Mouse (Mus musculus) layer of hippocampus, adult 6 months (tissue): ENCODE results near the gene Vps41. TPM values are rescaled to one million over a fixed set of nuclear protein-coding genes. Genes with fewer than 3 reads are reported as not detected.

ENCODE experiments used
- long read RNA-seq, 2 experiments: library from polyadenylated mRNA; unstranded; transcript quantifications; one replicate each; pipeline ENCODE4 v2.0.0; 2019 to 2020
- polyA plus RNA-seq: library from polyadenylated mRNA; unstranded; fragments of <200 nt; fragmentation: Nextera tagmentation; gene quantifications from 2 replicates; pipeline ENCODE4 v1.2.3, GENCODE M21; 2021

Vps41 gene
- 63.3 and 72.9 TPM in 2 replicates for polyA plus RNA-seq
- long read RNA-seq, experiment 1, transcript Vps41-201 (29 exons, 3,199 nt), result major isoform, 101 of 175 reads
- long read RNA-seq, experiment 1, partial matches to known transcripts, result 64 of 175 reads
- long read RNA-seq, experiment 1, other reads (novel, unspliced or antisense), result 10 of 175 reads
- long read RNA-seq, experiment 2, transcript Vps41-201 (29 exons, 3,199 nt), result major isoform, 748 of 922 reads
- long read RNA-seq, experiment 2, partial matches to known transcripts, result 69 of 922 reads
- long read RNA-seq, experiment 2, other reads (novel, unspliced or antisense), result 105 of 922 reads

DNA sequence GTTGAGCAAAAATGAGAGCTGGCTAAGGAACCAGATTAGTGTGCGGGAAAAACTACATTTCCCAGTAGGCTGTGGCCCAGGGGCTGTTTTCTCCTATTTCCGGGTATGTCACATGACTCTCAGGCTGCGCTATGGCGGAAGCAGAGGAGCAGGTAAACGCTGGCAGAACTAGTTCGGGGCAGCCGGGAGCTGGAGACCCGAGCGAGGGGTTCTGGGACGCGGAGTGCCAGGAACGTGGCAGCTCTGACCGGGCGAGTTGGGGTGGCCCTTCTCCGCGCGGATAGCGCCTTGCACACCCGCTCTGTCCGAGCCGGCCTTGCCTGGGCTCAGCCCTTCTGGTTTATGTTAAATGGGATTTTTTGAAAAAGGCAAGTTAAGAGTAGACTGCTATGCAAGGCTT is at the start of gene Vps41:
Gene Vps41 (plus strand): TSS at position 102 of the 400 bp plus-strand sequence.

Other genes with a start within 250 kb of the Vps41 start
- gene Amph, start 230.9 kb downstream of the Vps41 start, polyA plus RNA-seq, result 107 and 118 TPM in 2 replicates